Mouse (Mus musculus) pancreas, adult 10 weeks (tissue): ENCODE results near the gene Kdsr. TPM values are rescaled to one million over a fixed set of nuclear protein-coding genes. Genes with fewer than 3 reads are reported as not detected.

Experiments
- polyA plus RNA-seq: library from polyadenylated mRNA; stranded (reverse); fragments of 350-450 nt; fragmentation: Illumina TruSeq; extraction: RNeasy Lipid Tissue Mini Kit (QIAGEN cat#74804); gene quantifications from one replicate; pipeline ENCODE4 v1.2.3, GENCODE M21; 2015; ENCODE audit warnings: low read depth, low replicate concordance; ENCODE audit not compliant: insufficient read depth

Kdsr gene
- 3.3 TPM for polyA plus RNA-seq

GRCm38 (mm10) chr1:106759572-106760435 lies at the start of gene Kdsr:
Gene Kdsr, minus strand, starts transcription at chr1:106759727.

DNA sequence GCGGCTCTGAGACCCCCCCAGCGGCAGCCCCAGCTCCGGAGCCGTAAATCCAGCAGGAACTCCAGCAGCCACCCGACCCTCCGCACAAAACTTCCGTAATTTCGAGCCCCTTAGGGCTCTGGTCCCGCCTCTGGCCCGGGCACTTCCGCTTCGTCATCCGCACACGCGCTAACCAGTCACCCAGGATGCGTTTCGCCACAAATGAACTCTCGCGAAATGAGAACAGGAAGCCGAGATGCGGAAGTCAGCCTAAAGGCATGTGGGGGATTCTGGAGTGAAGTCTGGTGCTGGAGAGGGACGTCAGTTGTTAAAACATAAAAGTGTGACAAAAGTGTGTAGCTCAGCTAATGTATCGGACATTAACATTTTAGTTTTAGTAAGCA lies 37.0 kb upstream of the Kdsr start, which contains the start of gene Vps4b:
Gene Vps4b, minus strand, starts transcription at position 187 of the 383 bp plus-strand sequence.

GRCm38 (mm10) chr1:106713621-106714529 lies 45.7 kb downstream of the Kdsr start, which contains the start of gene Bcl2:
Gene Bcl2, minus strand, starts transcription at chr1:106714274.

Other genes starting within 250 kb of the Kdsr start
- gene Bcl2, start 45.5 kb downstream of the Kdsr start, polyA plus RNA-seq: 2.1 TPM
- 6.8 TPM for gene Vps4b, start 37.0 kb upstream of the Kdsr start, polyA plus RNA-seq
- gene Serpinb5, start 101.4 kb upstream of the Kdsr start, polyA plus RNA-seq: not detected
- gene Serpinb12, start 174.7 kb upstream of the Kdsr start, polyA plus RNA-seq: not detected
- not detected for gene Serpinb13, start 221.3 kb upstream of the Kdsr start, polyA plus RNA-seq